ENCODE assay signal across 35 mouse cellular contexts in genomic region chr2:163218095-163218494, GRCm38 (mm10). TPM values are rescaled to one million over a fixed set of nuclear protein-coding genes. Genes with fewer than 3 reads are reported as not detected.
"Had no signal": no experiment of that assay in that cellular context is flagged by ENCODE, and none has a peak within 500 bp of the region (broad histone marks: within the 10 kb centered on the region; RNA-seq: fewer than 3 reads in every experiment).

No protein-coding gene starts in this region.

- H3K9ac ChIP-seq: heart, embryonic 12.5 days; heart, embryonic 13.5 days; heart, embryonic 15.5 days; hindbrain, embryonic 12.5 days; hindbrain, embryonic 14.5 days; hindbrain, embryonic 15.5 days; intestine, embryonic 15.5 days; kidney, embryonic 15.5 days had no signal

- H3K27me3 ChIP-seq: heart, embryonic 12.5 days; heart, embryonic 13.5 days had no signal

- DNase-seq: heart, postnatal 10 days; heart, postnatal 14 days; heart, postnatal 36 days; heart, postnatal 4 days; kidney, adult 11 months; kidney, adult 18-20 months; kidney, adult 2 months; kidney, adult 8-10 months; kidney, adult 9 months; kidney, postnatal 10 days; kidney, postnatal 14 days; kidney, postnatal 25 days; kidney, postnatal 36 days; kidney, postnatal 4 days; layer of hippocampus, adult 9-11 months; layer of hippocampus, postnatal 36 days had no signal

- H3K4me3 ChIP-seq: heart, embryonic 12.5 days; heart, embryonic 13.5 days; heart, embryonic 15.5 days; hindbrain, embryonic 10.5 days; hindbrain, embryonic 12.5 days; hindbrain, embryonic 13.5 days; hindbrain, embryonic 15.5 days; intestine, embryonic 15.5 days; kidney, embryonic 15.5 days; layer of hippocampus, adult 2 months; left cerebral cortex, adult 2 months had no signal

- H3K36me3 ChIP-seq: heart, embryonic 12.5 days; heart, embryonic 13.5 days; heart, embryonic 15.5 days; hindbrain, embryonic 10.5 days; hindbrain, embryonic 12.5 days; hindbrain, embryonic 13.5 days; hindbrain, embryonic 15.5 days; intestine, embryonic 15.5 days; kidney, embryonic 15.5 days had no signal

- H3K4me2 ChIP-seq: heart, embryonic 12.5 days; heart, embryonic 13.5 days; heart, embryonic 15.5 days; hindbrain, embryonic 12.5 days; hindbrain, embryonic 13.5 days; hindbrain, embryonic 14.5 days; hindbrain, embryonic 15.5 days; intestine, embryonic 15.5 days; kidney, embryonic 15.5 days had no signal

- ATAC-seq: hindbrain, embryonic 16.5 days; hindbrain, postnatal 0 days; inflammation-experienced regulatory T-cells, adult 6 months; intestine, embryonic 15.5 days; intestine, embryonic 16.5 days; intestine, postnatal 0 days had no signal

- H3K27ac ChIP-seq: heart, embryonic 13.5 days; heart, embryonic 15.5 days; hindbrain, embryonic 10.5 days; hindbrain, embryonic 12.5 days; hindbrain, embryonic 13.5 days; hindbrain, embryonic 14.5 days; hindbrain, embryonic 15.5 days; hindbrain, postnatal 0 days; intestine, embryonic 15.5 days; kidney, embryonic 15.5 days; kidney, postnatal 0 days; layer of hippocampus, adult 2 months; left cerebral cortex, adult 2 months had no signal

- H3K9me3 ChIP-seq: heart, embryonic 12.5 days; heart, embryonic 13.5 days; heart, embryonic 15.5 days; hindbrain, embryonic 10.5 days; hindbrain, embryonic 12.5 days; hindbrain, embryonic 13.5 days; hindbrain, embryonic 15.5 days; intestine, embryonic 15.5 days; kidney, embryonic 15.5 days had no signal

RNA-seq across cellular contexts. Expression of gene Tox2, which starts 15.2 kb away (rescaled TPM):
- total RNA-seq: hematopoietic stem cell, adult 5-6 weeks had no signal
